Mouse (Mus musculus): ENCODE results near the gene Thoc6.

The Thoc6 gene

DNA sequence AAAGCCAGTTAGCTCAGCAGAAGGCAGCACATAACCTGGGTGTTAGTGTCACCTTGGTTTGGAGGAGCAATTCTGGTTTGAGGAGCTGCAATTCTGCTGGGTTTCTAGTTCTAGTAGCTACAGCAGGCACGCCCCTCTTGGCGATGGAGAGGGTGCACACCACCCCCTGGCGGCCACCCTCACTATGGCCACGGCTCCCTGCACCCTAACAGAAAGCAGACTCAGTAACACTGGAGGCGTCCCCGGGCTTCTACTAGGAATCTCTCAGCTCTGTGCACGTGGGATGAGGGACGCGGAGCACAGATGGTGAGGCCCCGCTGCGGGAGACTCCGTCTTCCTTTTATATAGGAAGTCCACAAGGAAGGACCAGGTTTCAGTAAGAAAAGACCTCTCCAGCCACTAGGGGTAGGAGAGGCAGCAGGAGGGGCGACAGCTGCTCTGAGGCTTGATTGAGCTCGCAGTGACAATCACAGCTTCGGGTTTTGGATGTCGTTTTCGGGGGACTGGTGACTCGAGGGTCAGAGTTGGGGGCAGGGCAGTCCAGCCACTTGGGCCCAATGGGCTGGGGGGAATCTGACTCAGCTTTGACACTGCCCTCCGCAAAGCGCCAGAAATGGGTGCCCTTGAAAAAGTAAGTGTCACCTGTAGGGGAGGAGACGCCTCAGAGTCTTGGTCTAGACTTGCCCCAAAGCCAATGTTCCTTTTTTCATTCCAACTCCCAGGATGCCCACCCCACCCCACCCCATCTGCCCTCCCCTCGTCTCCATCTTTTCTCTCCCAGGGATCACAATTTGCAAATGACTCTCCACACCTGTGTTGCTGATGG is 43.3 kb downstream of the Thoc6 start:
- peak; percentile 90 for DNase-seq (ENCODE audit: low spot score)

DNA sequence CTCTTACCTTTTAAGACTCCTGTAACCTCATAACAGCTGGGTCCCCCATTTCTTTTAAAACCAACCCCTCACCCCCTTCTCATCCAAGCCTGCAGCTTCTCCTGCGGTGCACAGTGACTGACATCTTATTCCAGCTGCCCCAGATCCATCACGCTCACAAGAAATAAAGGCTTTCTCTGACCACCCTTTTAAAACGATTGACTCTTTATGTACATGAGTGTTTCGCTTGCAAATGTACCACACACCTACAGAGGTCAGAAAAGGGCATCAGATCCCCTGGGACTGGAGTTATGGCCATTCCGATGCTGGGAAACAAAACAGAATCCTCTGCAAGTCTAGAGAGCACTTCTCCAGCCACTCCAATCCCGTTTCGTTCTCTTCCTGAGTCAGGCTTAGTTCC is 45.9 kb downstream of the Thoc6 start:
- no peak for DNase-seq (ENCODE audit: low spot score)

DNA sequence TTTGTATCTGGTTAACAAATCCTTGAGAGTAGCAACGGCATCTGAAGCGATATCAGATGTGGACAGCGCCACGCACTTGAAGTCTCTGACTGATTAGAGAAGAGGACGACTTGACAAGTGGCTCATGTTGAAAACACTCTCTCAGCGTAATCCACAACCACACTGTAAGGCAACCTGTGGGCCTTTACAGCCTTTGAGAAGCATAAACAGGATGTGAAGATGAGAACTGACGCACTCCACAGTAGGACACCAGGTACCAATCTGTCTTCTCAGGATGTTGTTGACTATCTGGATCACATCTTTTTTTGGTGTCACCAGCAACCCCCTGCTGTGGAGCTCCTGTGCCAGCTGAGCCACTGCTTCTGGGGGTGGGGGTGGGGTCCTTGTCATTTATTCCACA is 53.3 kb downstream of the Thoc6 start:
- DNase-seq (ENCODE audit: low spot score), result peak; percentile 92

Measured in T-cell, adult 2 months (primary cell).